Mouse (Mus musculus) T-helper 2 cell (primary cell): ENCODE measurements around the gene Psma5.
"Not testable (repeated sequence)": the region's sequence is repeated elsewhere in the genome, so short reads cannot be mapped to it uniquely, and the experiment has no call there.

Experiments
- in situ Hi-C: fragments of 300-600 bp; cut with MboI, MseI; formaldehyde crosslinking; loops from one replicate; pipeline ENCODE4 v1.15.1; 2025; ENCODE audit warnings: high pct_unique_total_duplicates

The Psma5 gene

DNA sequence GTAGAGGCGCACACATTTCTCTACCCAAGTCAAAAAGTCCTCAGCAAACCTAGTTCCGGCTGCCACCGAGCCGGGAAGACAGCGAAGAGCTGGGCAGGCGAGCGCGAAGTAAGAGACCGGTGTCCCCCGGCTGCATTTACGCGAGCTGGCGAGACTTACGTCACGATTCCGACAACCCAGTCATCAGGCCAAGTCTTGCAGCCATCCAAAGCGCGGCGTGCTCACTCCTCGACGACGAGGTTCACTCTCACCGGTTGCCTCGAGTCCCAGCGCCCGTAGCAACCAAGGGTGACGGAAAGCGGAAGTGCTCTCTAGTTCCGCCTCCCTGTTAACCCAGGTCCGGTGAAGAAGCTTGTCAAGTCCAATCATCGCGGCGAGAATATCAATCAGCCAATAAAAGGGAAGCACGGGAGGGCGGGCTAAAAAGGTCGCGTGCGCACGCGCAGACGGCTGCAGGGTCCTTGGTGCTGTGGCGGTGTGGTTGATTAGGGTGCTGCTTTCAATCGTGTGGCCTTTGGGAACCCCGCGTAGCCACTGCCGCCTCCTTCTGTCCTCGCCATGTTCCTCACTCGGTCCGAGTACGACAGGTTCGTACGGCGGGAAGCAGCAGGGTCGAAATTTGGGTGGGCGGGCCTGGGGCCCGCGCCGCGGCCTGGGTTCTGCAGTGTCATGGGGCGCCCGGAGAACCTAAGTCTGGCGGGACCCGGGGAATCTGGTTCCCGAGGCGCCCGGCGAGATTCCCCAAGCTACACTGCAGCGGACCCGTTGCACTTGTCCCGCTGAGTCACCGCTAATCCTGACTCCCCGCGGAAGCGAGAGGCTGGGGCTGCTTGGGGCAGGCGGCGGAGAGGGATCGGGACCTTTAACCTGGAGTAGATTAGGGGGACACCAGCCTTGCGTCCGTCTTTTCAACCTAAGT, at the start of gene Psma5:
TSS of gene Psma5 (plus strand) at position 208 of the 919 bp plus-strand sequence.
- in situ Hi-C loops: no loop called here

DNA sequence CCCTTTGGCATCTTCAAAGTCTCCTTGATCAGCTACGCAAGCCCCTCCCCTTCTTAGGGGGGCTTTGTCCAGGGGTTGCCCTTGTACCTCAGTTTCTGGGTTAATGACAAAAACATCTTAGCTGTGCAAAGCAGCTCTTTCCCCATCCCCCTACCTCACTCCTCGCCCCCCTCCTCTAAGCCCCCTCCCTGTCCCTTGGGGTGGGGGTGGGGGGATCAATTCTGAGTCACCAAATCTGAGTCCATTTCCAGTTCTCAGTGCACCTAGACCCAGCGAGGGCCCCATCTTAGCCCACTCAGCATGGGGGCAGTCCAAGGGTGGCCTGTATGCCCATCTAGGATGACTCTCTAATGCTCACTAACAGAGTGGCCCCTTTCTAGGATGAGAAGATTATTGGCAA, 47.7 kb upstream of the Psma5 start:
- in situ Hi-C loops: no loop called here

DNA sequence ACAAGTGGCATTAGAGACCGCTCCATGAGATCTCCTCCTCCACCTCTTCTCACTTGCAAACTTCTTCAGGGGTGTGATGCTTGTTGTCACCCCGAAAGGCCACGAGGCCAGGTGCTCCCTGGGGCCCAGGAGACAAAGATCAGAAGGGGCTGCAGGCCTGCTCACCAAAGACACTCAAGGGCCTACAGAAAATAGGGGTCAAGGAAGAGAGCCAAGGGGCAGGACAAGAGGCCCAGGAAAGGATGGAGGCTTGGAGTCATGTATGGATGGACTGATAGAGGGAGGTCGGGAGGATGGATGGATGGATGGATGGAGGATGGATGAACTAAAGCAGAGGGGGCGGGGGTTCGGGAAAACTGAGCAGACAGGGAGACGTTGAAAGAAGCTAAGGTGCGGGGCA, 47.2 kb upstream of the Psma5 start:
- in situ Hi-C loops: no loop called here

DNA sequence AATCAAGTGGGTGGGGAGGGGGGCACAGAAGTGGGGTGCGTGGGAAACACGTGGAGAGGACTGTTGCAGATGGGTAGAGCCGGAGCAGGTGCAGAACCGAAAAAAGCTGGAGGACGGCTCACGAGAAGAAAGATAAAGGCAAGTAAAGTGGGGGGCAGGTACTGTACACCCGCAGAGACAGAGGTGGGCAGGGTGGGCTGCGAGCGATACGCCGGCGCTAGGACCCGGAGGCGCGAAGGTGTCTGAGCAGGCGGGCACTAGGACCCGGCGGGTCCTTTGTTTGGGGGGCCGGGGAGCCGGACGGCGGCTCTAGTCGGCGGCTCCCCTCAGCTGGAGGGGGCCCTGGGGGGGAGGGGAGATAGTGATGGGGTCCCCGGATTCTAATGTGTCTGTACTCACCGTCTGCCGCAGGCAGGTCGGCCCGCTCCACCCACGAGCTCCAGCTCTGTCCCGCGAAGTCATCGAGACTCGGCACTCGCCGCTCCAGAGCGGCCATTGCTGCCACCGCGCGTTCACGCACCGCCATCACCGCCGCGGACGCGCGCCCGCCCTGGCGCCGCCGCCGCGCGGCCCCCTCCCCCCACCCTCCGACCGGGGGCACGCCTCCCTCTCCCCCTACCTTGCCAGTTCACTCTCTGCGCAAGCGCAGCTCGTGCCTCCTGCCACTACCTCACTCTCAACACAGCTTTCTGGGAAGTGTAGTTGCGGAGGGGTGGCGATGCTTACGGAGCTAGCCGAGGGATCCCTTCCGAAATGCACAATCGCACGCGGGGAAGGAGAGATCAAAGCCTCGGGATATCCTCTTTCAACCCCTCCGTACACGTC, 46.6 kb upstream of the Psma5 start:
- in situ Hi-C loops: no loop called here

DNA sequence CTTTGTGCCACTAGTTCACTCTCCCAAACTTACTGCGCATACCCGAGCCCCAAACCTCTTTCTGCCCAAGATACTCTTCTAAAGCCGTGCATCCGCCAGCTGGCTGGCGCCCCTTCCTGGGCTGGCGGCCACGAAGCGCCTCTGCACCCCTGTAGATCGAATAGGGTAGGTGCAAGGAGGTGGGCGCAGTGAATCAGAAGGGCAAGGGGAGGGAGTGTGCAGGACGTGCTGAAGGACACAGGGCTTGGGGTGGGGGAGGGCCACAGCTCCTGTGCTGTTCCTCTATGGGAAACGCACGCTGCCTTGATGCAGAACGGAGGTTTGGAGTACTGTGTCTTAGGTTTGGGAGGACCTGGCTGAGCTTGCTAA, 46.0 kb upstream of the Psma5 start, which contains the start of gene Atxn7l2:
TSS of gene Atxn7l2 (minus strand) at position 164 of the 369 bp plus-strand sequence.
- in situ Hi-C loops: no loop called here

DNA sequence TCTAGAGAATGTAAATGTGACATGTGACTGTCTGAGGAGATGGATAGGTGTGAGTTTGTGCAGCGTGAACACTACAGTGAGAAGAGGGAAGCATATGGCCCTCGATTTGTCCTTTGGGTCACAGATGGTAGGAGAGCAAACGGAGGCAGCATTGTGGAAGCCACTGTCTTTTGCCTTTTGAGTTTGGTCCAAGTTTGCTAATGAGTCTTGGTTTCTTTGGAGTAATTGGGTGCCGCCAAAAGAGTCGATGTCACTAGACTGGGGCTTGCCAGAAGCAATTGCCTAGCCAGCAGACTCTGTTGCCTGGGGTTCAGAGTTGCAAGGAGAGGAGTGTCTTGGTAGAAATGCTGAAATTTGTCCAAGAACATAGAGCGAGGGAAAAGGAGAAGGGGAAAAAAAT, 44.9 kb upstream of the Psma5 start:
- in situ Hi-C loops: no loop called here

DNA sequence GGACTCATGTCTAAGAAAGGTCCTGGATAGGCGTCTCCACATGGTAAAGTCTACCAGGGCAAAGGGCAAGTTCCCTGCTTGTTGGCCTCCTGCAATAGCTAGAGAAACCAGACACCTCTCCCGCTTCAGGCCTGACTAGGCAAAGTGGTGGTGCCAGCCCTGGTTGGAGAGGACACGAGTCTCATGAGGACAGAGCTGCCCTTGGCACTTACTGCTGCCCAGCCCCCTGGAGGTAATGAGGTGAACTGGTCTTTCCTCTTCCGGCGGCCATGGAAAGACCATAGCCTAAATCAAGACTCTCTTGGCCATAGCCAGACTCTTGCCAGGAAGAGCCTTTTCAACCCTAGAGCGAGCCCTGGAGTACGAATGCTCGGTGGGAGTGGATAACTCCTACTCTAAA, 44.3 kb upstream of the Psma5 start:
- in situ Hi-C loops: no loop called here

DNA sequence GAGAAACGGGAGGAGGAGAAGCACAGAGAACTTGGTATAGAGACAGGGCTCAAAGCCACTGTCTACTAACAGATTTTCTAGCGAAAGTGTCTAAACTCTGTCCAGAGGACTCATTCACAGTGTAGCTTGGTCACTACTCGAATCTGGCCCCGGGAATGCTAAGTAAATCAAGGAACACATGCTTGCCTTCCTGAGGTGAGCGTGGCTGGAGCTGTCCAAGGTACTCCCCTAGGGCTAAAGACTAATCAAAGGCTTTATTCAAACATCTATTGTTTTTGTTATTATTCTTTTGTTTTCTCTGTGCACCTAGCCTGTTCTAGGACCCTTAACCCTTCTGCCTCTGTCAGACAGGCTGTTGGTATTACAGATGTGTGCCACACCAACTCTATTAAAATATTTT, 42.0 kb upstream of the Psma5 start:
- in situ Hi-C loops: no loop called here

DNA sequence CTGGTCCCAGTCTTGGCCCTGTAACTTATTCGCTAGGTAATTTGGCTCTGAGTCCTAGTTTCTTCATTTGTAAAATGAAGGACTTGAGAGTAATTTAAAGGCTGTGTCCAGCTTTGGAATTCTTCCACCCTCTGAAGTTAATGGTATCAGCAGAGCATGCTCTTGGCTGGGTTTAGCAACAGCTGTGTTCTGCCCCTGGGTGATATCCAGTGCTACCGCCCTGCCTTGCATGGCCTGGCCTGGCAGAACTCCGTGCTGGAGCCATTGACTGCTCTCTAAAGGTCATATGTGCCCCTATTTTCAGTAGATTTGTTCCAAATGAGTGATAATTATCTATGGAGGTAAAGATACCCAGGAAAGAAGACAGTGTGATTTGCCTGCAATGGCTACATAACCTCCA, 36.1 kb upstream of the Psma5 start:
- in situ Hi-C loops: no loop called here

DNA sequence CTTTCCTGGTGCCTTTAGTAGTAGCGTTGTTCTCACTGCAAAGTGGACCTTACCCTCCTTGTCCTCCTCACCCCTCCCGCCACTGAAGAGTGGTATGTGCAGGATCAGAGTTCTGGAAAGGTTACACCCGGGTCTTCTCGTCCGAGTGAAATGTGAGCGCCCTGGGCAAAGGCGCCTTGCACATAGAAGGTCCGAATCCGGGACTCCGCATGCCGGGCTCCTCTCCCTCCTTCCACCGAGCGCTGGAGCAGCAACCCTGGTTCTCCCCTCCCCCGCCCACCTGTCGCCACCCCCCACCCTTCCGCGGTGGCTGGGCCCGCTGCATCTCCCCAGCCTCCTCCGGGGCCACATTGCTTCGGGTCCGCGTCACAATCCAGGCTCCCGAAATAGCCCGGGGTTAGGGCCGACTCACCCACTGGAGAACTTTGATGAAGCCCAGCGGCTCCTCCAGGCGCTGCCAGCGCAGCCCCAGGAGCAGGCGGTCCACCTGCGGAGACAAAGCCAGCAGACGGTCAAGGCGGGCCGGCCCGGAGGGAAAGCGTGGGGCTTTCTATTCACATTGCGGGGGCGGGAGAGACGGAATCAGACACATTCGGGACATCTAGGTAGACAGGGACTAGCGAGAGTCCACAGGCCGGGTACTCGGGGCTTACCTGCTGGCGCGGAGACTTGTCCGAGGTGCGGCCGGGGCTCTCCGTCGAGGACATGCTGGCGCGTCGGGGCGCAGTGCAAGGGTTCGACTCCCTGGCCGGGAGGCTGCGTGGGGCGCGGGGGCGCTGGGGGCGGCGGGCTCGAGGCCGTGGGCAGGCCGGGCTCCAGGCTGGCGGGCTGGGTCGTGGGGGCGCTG, 30.8 kb upstream of the Psma5 start:
- in situ Hi-C loops: no loop called here

DNA sequence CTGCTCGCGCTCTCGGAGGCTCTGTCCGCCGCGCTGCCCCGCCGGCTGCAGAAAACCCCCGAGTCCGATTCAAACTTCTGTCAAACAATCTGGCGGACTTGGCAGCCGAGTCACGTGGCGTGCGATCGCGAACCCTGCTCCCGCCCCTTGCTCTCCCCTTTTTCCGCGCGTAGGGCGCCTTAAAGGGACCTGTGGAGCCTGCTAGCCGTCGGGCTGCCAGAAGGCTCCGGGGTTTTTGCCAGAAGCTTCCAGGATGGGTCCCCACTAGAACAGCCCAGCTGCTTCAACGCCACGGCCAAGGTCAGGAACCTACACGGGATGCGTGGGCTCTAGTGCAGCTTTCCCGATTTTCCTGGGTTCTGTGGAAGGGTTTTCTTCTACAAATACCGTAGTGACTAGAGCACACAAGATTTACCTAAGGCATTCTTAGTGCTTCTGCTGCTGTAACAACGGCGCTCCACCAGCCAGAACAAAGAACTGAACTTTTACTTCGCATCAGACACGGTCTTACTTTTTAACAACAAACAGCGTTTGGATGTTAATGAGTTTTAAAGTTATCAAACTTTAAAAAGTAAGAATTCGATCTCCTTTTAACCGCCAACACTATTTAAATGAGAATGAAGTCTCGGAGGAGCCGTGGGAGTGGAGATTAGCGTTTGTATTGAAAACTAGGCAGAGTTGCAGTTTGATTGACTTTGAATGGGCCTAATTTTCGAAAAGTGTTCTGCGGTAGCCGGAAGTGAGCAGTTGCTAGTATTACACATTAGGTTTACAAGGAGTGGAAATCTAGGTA, 30.0 kb upstream of the Psma5 start, which contains the start of gene Sypl2:
TSS of gene Sypl2 (minus strand) at position 91 of the 793 bp plus-strand sequence.
- in situ Hi-C loops: no loop called here

DNA sequence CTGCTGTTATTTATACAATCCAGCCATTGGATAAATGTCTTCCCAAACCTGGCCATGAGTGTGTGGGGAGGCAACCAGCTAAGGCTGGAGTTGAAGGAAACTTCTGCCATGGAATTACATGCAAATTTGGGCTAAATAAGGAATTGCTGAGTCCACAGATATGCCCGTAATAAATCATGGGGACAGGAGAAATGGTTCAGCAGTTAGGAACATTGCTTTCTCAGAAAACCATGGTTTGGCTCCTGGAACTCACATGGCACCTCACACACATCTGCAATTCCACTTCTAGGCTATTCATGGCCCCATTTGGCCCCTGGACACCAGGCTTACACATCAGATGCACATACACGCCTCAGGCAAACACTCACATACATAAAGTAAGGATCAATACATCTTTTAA, 29.2 kb upstream of the Psma5 start:
- in situ Hi-C loops: no loop called here

DNA sequence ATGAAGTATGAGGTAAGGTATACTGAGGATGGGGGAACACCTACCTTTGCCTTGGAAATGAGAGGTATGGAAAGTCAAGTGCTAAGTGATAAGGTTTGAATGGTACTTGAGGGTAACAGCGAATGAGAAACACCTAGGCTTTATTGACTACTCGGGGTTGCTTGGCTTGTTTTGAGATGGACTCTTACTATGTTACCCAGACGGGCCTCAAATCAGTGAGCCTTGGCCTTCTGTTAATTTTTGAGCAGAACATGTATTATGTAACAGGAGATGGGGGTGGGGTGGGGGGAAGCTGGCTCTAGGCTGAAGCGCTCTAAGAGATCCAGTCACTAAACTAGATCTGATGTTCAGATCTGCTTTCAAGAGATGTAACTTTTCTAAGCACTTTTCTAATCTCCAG, 25.1 kb upstream of the Psma5 start:
- in situ Hi-C loops: no loop called here

DNA sequence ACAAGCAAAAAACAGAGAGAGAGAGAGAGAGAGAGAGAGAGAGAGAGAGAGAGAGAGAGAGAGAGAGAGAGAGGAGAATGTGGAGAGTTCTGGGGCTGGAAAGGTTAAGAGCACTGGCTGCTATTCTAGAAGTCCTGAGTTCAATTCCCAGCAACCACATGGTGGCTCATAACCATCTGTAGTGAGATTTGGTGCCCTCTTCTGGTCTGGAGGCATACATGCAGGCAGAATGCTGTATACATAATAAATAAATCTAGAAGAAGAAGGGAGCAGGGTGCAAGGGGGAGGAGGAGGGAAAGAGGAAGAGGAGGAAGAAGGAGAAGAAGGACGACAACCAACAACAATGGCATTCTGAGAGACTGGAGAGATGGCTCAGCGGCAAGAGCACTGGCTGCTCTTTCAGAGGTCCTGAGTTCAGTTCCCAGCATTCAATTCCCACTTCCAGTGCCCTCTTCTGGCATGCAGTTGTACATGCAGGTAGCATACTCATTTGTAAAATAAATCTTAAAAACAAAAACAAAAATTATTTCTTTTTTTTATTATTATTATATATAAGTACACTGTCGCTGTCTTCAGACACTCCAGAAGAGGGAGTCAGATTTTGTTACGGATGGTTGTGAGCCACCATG, 19.1 kb upstream of the Psma5 start:
- in situ Hi-C loops: not testable (repeated sequence)

DNA sequence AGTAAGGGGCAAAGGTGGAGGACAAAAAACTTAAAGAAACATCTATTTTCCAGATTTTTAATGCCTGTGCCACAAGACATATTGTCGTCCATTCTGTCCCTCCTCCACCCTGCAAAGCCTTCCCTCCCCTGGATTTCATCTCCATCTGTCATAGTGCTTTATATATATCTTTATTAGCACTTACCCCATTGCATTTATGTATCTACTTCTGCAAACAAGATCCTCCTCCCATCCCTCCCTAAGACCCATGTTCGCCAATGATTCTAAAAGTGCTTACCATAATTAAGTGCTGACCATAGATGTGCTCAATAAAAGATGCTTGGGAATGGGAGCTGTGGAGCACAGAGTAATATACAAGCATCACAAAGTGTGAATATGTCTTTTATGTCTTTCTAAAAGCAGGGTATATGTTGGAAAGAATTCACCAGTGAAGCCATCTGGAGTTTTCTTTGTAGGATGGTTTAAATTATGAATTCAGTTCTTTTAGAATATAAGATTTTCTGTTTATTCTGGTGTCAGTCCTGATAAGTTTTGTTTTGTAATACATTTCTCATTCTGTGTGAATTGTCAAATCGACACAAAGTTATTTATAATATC, 15.4 kb upstream of the Psma5 start:
- in situ Hi-C loops: no loop called here

DNA sequence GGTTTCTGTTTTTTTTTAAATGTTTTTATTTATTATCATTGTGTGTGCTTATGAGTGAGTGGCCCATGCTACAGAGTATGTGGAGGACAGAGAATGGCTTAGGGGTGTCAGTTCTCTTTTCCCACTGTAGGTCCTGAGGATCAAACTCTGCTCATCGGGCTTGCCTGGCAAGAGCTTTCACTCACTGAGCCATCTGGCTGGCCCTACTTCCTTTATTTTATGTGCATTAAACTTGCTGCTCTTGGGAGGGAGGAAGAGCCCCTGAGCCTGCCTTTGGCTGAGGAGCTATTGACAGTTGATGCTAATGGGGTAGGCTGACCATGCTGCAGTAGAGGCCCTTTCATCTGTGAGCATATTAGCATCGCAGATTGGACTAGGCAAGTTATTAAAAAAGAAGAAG, 9.9 kb upstream of the Psma5 start:
- in situ Hi-C loops: no loop called here

DNA sequence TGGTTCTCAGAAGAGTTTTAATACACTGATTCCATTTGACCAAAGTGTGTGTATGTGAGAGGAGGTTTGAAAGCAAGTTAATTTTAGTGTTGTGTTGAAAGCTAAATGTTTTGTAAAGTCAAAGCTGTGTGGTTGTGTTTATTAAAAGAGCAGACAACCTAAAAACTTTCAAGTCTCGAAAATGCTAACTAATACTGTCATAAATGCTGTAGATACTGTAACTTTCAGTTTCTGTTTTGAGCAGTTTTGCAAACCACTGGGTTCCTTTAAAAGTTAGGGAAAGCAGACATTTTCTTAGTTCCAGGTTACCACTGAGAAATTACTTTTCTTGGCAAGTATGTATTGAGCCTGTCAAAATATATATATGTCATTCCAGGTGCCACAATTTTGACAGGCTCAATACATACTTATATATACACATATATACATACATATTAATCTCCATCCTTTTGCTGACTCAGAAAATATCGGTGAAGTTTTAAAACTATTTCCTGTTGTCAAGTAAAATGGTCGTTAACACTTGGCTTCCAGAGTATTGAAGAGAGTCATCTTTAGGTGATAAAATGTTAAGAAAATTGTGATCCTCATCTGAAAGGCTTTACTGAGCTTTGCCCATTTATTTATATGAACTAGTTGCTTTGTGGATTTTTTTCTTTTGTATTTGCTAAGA, 1.2 kb downstream of the Psma5 start:
- in situ Hi-C loops: no loop called here

DNA sequence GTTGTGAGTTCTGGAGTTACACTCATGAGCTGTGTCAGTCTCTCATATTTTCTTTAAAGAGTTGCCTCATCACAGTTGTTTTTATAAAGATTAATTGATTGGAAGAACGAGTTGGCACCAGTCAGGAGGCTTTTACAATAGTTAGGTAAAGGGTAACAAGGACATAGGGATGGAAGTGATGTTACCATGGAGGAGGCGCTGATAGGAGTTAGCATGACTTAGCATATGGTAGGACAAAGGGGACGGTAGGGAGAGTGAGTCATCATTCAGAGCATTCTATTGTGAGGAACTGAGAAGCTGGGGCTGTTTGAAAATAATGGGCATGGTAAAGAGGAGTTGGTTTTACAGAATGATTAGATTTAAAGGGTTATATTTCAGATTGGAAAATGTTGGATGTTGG, 2.6 kb downstream of the Psma5 start:
- in situ Hi-C loops: no loop called here

DNA sequence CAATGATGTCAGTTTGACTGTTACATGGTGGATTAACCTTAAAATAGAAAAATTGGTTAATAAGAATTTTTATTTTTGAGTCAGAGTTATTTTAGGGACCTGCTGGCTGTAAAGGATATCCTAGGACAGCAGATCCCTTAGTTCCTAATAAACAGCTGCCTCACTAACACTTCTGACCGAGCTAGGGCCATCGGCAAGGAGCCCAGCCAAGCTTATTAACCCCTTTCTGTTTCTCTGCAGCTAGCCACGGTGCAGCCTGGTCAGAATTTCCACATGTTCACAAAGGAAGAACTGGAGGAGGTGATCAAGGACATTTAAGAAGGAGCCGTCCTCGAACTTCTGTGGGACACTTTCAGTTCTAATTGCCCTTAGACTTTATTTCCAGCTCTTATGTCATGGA, 22.8 kb downstream of the Psma5 start:
- in situ Hi-C loops: loop anchor here (5.0 kb wide), 1 partner anchor 108 kb away; no protein-coding TSS in a partner anchor
